Mouse (Mus musculus): Measurements from ENCODE around the gene Prr15l.
A peak's percentile ranks its signal among the peaks of the same experiment; 100 is the strongest.

Gene Prr15l

GRCm38 (mm10) chr11:96975511-96976378, 47.8 kb downstream of the Prr15l start:
- peak in 1 of 2 experiments; percentile 70 for DNase-seq (ENCODE audit: inconsistent age in 2 of 2, low spot score in 1 of 2)

- no peak for DNase-seq (ENCODE audit: inconsistent age in 2 of 2, low spot score in 1 of 2)
These were observed 48.4 kb downstream of the Prr15l start for GRCm38 (mm10) chr11:96976379-96976687.

GRCm38 (mm10) chr11:96976911-96977591, 49.1 kb downstream of the Prr15l start:
- peak; percentile 93 to 97 for DNase-seq (ENCODE audit: inconsistent age in 2 of 2, low spot score in 1 of 2)

GRCm38 (mm10) chr11:96977606-96978400, 49.9 kb downstream of the Prr15l start:
- peak; percentile 99 to 100 for DNase-seq (ENCODE audit: inconsistent age in 2 of 2, low spot score in 1 of 2)

GRCm38 (mm10) chr11:96978401-96979246, 50.7 kb downstream of the Prr15l start:
- no peak for DNase-seq (ENCODE audit: inconsistent age in 2 of 2, low spot score in 1 of 2)

GRCm38 (mm10) chr11:96979329-96979728, 51.4 kb downstream of the Prr15l start:
- DNase-seq (ENCODE audit: inconsistent age in 2 of 2, low spot score in 1 of 2) = no peak

- DNase-seq (ENCODE audit: inconsistent age in 2 of 2, low spot score in 1 of 2) = peak in 1 of 2 experiments; percentile 72
These were observed 52.1 kb downstream of the Prr15l start for GRCm38 (mm10) chr11:96980021-96980420.

- DNase-seq (ENCODE audit: inconsistent age in 2 of 2, low spot score in 1 of 2) = no peak
These were observed 53.6 kb downstream of the Prr15l start for GRCm38 (mm10) chr11:96981461-96981860.

DNA sequence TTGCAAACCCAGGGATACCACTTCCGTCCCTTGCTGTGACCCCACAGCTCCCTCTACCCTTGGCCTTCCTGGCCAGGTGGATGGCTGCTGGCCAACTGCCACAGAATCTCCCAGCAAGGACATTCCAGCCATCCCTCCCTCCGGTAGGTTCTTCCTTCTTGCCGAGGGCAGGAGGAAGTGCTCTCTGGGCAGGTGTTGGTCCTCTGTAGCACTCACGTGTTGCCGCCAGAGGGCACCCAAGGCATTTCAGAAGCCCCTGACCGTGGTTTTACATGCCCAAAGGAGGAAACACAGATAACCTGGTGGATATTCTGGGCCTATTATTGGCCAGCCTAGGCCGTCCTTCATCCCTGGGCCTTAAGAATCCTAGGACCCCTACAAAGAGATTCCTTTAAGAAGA, 54.5 kb downstream of the Prr15l start:
- DNase-seq (ENCODE audit: inconsistent age in 2 of 2, low spot score in 1 of 2) = peak; percentile 82 to 92

GRCm38 (mm10) chr11:96982859-96983258, 55.0 kb downstream of the Prr15l start, which contains the start of gene Sp2:
Gene Sp2 (minus strand): TSS chr11:96982959.
- no peak for DNase-seq (ENCODE audit: inconsistent age in 2 of 2, low spot score in 1 of 2)

DNA sequence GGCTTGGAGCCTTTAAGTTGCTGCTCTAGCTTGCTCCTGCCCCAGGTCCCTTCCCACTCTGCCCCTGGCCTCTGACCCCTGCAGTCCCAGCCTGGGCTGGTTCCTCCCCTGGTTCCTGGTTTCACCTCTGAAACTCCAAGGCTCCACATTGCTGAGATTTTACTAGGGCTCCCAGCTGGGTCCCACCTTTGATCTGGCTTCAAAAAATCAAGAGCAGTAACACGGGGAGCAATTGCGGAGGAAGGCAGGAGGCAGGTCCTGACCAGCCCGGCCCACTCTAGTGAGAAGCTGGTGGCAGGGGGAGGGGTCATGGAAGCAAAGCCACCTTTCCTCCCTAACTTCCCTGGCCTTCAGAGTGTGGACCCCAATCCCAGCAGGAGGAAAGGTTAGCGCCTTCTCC, 57.0 kb downstream of the Prr15l start:
- no peak for DNase-seq (ENCODE audit: inconsistent age in 2 of 2, low spot score in 1 of 2)

DNA sequence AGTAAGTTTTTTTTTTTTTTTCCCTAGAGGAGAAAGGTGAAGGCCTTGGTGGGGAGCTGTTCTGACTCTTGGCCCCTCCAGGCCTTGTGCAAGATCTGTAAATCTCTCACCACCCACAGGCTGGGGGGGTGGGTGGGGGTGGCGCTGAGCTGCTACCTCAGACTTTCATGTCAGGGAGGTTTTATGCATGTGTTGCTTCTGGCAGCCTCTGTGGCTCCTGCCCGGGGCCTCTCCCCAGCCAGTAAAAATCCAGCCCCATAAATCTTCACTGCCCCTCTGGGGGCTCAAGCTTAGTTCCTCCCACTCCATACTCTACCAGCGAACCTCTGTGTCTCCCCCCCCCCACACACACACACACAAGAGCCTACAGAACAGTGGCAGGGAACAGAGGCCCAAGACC, 58.6 kb downstream of the Prr15l start:
- no peak for DNase-seq (ENCODE audit: inconsistent age in 2 of 2, low spot score in 1 of 2)

Measured in adrenal gland, adult (tissue).